ENCODE assay signal across 13 mouse cellular contexts in the genomic region with DNA sequence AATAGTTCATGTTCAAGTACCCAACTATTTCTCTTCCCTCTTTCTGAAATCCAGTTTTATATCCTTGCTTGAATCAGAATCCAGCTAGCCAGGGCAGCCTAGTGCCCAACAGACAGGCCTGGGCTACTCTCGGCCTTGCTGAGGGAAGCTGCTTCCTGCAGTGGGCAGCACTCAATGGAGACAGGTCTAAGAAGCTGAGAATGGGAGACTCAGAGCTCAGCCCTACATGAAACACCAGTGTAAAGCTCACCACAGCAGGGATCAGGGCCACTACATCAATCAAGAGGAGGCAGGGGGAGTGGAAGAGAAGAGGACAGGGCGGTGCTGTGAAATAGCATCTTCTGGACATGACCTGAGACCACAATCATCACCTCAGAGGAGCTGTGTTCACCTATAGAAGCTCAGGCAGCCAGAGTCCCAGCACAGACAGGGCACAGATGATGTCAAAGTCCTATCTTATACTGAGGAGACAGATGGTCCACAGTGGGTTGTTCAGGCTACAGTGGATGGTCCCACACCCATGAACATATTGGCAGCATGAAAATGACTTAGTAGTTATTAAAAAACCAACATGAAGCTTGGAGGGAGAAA.
"Had no signal": no experiment of that assay in that cellular context is flagged by ENCODE, and none has a peak within 500 bp of the region (broad histone marks: within the 10 kb centered on the region; RNA-seq: fewer than 3 reads in every experiment).

No protein-coding gene starts in this region.

- H3K27ac ChIP-seq: kidney, embryonic 15.5 days; limb, embryonic 15.5 days; liver, embryonic 12.5 days; midbrain, embryonic 10.5 days; neural tube, embryonic 13.5 days had no signal

- H3K4me3 ChIP-seq: kidney, embryonic 15.5 days; limb, embryonic 15.5 days; liver, embryonic 12.5 days; midbrain, embryonic 10.5 days; neural tube, embryonic 13.5 days had no signal

- H3K27me3 ChIP-seq: kidney, embryonic 15.5 days; limb, embryonic 15.5 days; liver, embryonic 12.5 days; neural tube, embryonic 13.5 days had no signal

- H3K4me2 ChIP-seq: kidney, embryonic 15.5 days; limb, embryonic 15.5 days; liver, embryonic 12.5 days; lung, embryonic 14.5 days; neural tube, embryonic 13.5 days had no signal

- DNase-seq: kidney, postnatal 14 days; lung, embryonic 14.5 days; lung, postnatal 10 days; lung, postnatal 4 days; midbrain, embryonic 14.5 days; retina, postnatal 1 day; right cerebral cortex, postnatal 4 days; spleen, adult 18-20 months had no signal

- ATAC-seq: liver, embryonic 12.5 days had no signal

- H3K9me3 ChIP-seq: kidney, embryonic 15.5 days; limb, embryonic 15.5 days; liver, embryonic 12.5 days; midbrain, embryonic 10.5 days; neural tube, embryonic 13.5 days had no signal

- H3K9ac ChIP-seq: kidney, embryonic 15.5 days; limb, embryonic 15.5 days; liver, embryonic 12.5 days; lung, embryonic 14.5 days; neural tube, embryonic 13.5 days had no signal

- H3K4me1 ChIP-seq: kidney, embryonic 15.5 days; limb, embryonic 15.5 days; liver, embryonic 12.5 days; midbrain, embryonic 10.5 days; neural tube, embryonic 13.5 days had no signal
